Mouse (Mus musculus) forebrain, embryonic 15.5 days (tissue): ENCODE results near the gene Srf. TPM values are rescaled to one million over a fixed set of nuclear protein-coding genes. Genes with fewer than 3 reads are reported as not detected.

Experiments
- ATAC-seq: fragments of 200-750 bp; cut with Nextera tagmentation; replicated peaks from 2 replicates; pipeline ENCODE4 v1.8.0; 2017; ENCODE audit warnings: mild to moderate bottlenecking, moderate TSS enrichment, moderate library complexity
- H3K27ac ChIP-seq: fragments of 300-500 bp; sonication (generic); replicated peaks from 2 replicates; pipeline ENCODE4 v1.5.1; 2015; ENCODE audit warnings: mild to moderate bottlenecking, inconsistent platforms
- H3K27me3 ChIP-seq: fragments of 300-500 bp; sonication (generic); 2 replicates; pipeline ENCODE4 v1.6.1; 2015; ENCODE audit warnings: inconsistent platforms
- H3K36me3 ChIP-seq: fragments of 300-500 bp; sonication (generic); 2 replicates; pipeline ENCODE4 v1.6.1; 2015; ENCODE audit warnings: mild to moderate bottlenecking, inconsistent platforms
- H3K4me1 ChIP-seq: fragments of 300-500 bp; sonication (generic); 2 replicates; pipeline ENCODE4 v1.6.1; 2015; ENCODE audit warnings: inconsistent platforms
- H3K4me2 ChIP-seq: fragments of 300-500 bp; sonication (generic); replicated peaks from 2 replicates; pipeline ENCODE4 v1.6.1; 2015; ENCODE audit warnings: mild to moderate bottlenecking, inconsistent platforms
- H3K4me3 ChIP-seq: fragments of 300-500 bp; sonication (generic); 2 replicates; pipeline ENCODE4 v1.5.1; 2015; ENCODE audit warnings: mild to moderate bottlenecking, inconsistent platforms
- H3K9ac ChIP-seq: fragments of 300-500 bp; sonication (generic); replicated peaks from 2 replicates; pipeline ENCODE4 v1.6.1; 2015; ENCODE audit warnings: mild to moderate bottlenecking, inconsistent platforms
- H3K9me3 ChIP-seq: fragments of 300-500 bp; sonication (generic); 2 replicates; pipeline ENCODE4 v1.6.1; 2016; ENCODE audit warnings: inconsistent platforms
- WGBS: fragments of 180-500 bp; shearing (Covaris S2); methylation state at CpG from one replicate; pipeline ENCODE4 v1.1.7; 2015; ENCODE audit warnings: mixed read lengths; 5-methylcytosine and 5-hydroxymethylcytosine counted together
- microRNA-seq: library from miRNA; unstranded; fragments of <30 nt; microRNA quantifications from one replicate; pipeline ENCODE4, GENCODE M21; 2016
- polyA plus RNA-seq: library from polyadenylated mRNA; unstranded; fragments of >200 nt; fragmentation: Nextera tagmentation; extraction: Ambion mirVana; gene quantifications from 2 replicates; pipeline ENCODE4 v1.2.1, GENCODE M21; 2015

Gene Srf
- polyA plus RNA-seq, 1 experiment from 2014 or later, result 3.3 TPM

DNA sequence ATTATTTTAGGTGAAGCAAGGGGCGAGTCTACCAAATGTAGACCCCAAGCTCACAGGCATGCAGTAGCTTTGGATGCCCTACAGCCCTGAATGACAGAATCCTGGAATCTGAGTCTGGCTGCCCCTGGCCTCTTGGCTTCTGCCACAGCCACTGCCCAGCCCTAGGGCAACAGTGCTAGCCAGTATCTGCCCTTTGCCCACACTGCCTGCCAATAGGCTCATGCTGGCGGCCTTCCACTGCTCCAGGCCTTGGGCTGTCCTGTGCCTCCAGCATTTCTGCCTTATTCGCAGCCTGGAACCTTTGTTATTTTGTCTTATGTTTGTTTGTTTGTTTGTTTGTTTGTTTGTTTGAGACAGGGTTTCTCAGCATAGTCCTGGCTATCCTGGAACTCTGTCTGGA is 50.4 kb downstream of the Srf start:
- Histone ChIP-seq H3K36me3 (0 out of 2 replicates have a peak, but pooled peaks cover 4% of the 10 kb centered on the region), H3K9ac (no peak overlapping the region), H3K4me2 (no peak overlapping the region), H3K4me3 (no peak overlapping the region), H3K4me1 (no peaks in the 10 kb centered on the region), H3K27ac (no peak overlapping the region), H3K27me3 (no peaks in the 10 kb centered on the region), H3K9me3 (no peaks in the 10 kb centered on the region)
- ATAC-seq, result no peak
- 95% methylated on average over 3 of the region's 3 CpGs for WGBS

DNA sequence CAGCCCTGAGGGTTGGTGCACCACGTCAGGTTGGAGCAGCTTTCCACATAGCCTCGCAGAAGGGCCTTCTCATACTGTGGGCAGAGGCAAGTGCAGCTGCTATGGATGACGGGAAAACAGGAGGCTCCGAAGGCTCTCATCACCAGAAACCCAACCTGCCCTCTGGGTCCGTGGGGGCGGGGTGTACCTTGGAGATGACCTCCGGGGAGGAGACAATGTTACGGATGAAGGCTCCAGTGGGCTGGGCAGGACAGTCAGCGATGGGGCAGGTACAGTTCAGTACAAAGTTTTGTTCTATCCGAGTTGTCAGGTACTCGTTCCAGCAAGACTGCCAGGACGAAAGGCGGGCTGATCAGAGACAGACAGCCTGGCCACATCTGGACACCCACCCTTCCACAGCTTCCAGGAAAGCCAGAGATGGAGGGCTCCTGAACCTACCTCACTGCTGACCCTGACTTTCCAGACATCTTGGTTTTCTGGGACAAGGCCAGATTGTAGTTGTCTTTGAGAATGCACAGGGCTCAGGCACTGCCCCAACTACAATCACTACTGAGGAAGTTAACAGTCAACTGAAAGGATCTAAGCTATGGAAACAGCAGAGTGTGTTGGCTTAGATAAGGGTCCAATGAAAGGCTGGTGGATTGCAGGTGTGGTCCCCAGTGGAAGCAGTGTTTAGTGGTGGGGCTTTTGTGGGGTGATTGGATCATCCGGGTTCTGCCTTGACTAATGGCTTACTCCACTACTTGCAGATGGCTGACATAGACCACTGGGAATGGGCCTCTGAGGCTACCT is 51.9 kb downstream of the Srf start:
- Histone ChIP-seq H3K4me3 (no peak overlapping the region), H3K27me3 (no peaks in the 10 kb centered on the region), H3K9ac (no peak overlapping the region), H3K27ac (no peak overlapping the region), H3K9me3 (no peaks in the 10 kb centered on the region), H3K4me1 (no peaks in the 10 kb centered on the region), H3K4me2 (no peak overlapping the region), H3K36me3 (0 out of 2 replicates have a peak, but pooled peaks cover 4% of the 10 kb centered on the region)
- ATAC-seq, result no peak
- WGBS, result 82% methylated on average over 14 of the region's 14 CpGs

DNA sequence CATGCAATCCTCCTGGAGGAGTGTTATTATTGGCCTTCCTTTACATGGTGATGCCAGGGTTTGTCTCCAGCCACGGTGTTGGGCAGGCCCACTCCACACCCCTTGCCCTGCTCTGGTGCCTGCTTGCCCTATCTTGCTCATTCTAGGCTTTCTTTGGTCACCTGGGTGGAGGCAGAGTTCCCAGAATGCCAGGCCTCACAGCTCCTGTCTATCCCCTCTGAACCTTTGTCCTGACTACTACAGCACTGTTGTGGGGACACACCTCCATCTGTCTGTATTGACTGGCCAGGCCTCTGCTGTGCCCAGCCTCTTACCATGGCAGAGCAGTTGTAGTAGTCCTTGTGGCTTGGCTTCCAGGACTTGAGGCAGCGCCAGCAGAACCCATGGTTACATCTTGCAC is 53.2 kb downstream of the Srf start:
- no peak overlapping the region for H3K9ac ChIP-seq
- no peaks in the 10 kb centered on the region for H3K36me3 ChIP-seq
- H3K27ac ChIP-seq, result no peak overlapping the region
- no peak overlapping the region for H3K4me3 ChIP-seq
- H3K4me1 ChIP-seq, result no peaks in the 10 kb centered on the region
- H3K9me3 ChIP-seq, result no peaks in the 10 kb centered on the region
- no peak for ATAC-seq
- 90% methylated on average over 2 of the region's 2 CpGs for WGBS
- no peak overlapping the region for H3K4me2 ChIP-seq
- no peaks in the 10 kb centered on the region for H3K27me3 ChIP-seq

Small RNAs within 50 kb of the gene (microRNA-seq; reads per million reads assigned to microRNA genes)
- gene Mir6976, result not detected

Other genes starting within 250 kb of the Srf start
- gene Abcc10, start 227.8 kb downstream of the Srf start, polyA plus RNA-seq, result 6.6 and 8.1 TPM in 2 replicates
- gene Zfp318, start 172.4 kb downstream of the Srf start, polyA plus RNA-seq, result 12.8 and 13.5 TPM in 2 replicates
- gene Crip3, start 127.2 kb downstream of the Srf start, polyA plus RNA-seq, result 1.1 and 1.2 TPM in 2 replicates
- 0.11 and 0.15 TPM in 2 replicates for gene Slc22a7, start 117.7 kb downstream of the Srf start, polyA plus RNA-seq
- 6.5 and 7.5 TPM in 2 replicates for gene Ttbk1, start 68.5 kb downstream of the Srf start, polyA plus RNA-seq
- gene Dnph1, start 59.5 kb downstream of the Srf start, polyA plus RNA-seq, result 32.1 and 33.3 TPM in 2 replicates
- gene Cul9, start 9.8 kb downstream of the Srf start, polyA plus RNA-seq, result 16.8 and 17.4 TPM in 2 replicates
- gene Ptk7, start 73.3 kb upstream of the Srf start, polyA plus RNA-seq, result 32.1 and 33.0 TPM in 2 replicates
- 41.4 and 45.1 TPM in 2 replicates for gene Klc4, start 89.8 kb upstream of the Srf start, polyA plus RNA-seq
- gene Mrpl2, start 90.1 kb upstream of the Srf start, polyA plus RNA-seq, result 73.7 and 81.9 TPM in 2 replicates
- 35.9 and 36.5 TPM in 2 replicates for gene Cul7, start 94.2 kb upstream of the Srf start, polyA plus RNA-seq
- gene Rrp36, start 118.2 kb upstream of the Srf start, polyA plus RNA-seq, result 49.5 and 49.9 TPM in 2 replicates
- gene Mea1, start 122.6 kb upstream of the Srf start, polyA plus RNA-seq, result 214 and 222 TPM in 2 replicates
- gene Klhdc3, start 124.7 kb upstream of the Srf start, polyA plus RNA-seq, result 181 and 187 TPM in 2 replicates
- 88.0 and 93.4 TPM in 2 replicates for gene Ppp2r5d, start 148.9 kb upstream of the Srf start, polyA plus RNA-seq
- 25.2 and 27.9 TPM in 2 replicates for gene Pex6, start 155.3 kb upstream of the Srf start, polyA plus RNA-seq
- gene Gnmt, start 173.0 kb upstream of the Srf start, polyA plus RNA-seq, result 0.89 and 0.95 TPM in 2 replicates
- 66.4 and 69.1 TPM in 2 replicates for gene Cnpy3, start 196.0 kb upstream of the Srf start, polyA plus RNA-seq
- gene Ptcra, start 207.5 kb upstream of the Srf start, polyA plus RNA-seq, result 0.19 and 0.27 TPM in 2 replicates
- 56.0 and 63.6 TPM in 2 replicates for gene 2310039H08Rik, start 216.5 kb upstream of the Srf start, polyA plus RNA-seq
- gene Rpl7l1, start 226.5 kb upstream of the Srf start, polyA plus RNA-seq, result 114 and 122 TPM in 2 replicates